Mouse (Mus musculus) forebrain, embryonic 15.5 days (tissue): Measurements from ENCODE around the gene Olfr835. TPM values are rescaled to one million over a fixed set of nuclear protein-coding genes. Genes with fewer than 3 reads are reported as not detected.

Experiments
- ATAC-seq: fragments of 200-750 bp; cut with Nextera tagmentation; replicated peaks from 2 replicates; pipeline ENCODE4 v1.8.0; 2017; ENCODE audit warnings: mild to moderate bottlenecking, moderate TSS enrichment, moderate library complexity
- H3K27ac ChIP-seq: fragments of 300-500 bp; sonication (generic); replicated peaks from 2 replicates; pipeline ENCODE4 v1.5.1; 2015; ENCODE audit warnings: mild to moderate bottlenecking, inconsistent platforms
- H3K27me3 ChIP-seq: fragments of 300-500 bp; sonication (generic); 2 replicates; pipeline ENCODE4 v1.6.1; 2015; ENCODE audit warnings: inconsistent platforms
- H3K36me3 ChIP-seq: fragments of 300-500 bp; sonication (generic); 2 replicates; pipeline ENCODE4 v1.6.1; 2015; ENCODE audit warnings: mild to moderate bottlenecking, inconsistent platforms
- H3K4me1 ChIP-seq: fragments of 300-500 bp; sonication (generic); 2 replicates; pipeline ENCODE4 v1.6.1; 2015; ENCODE audit warnings: inconsistent platforms
- H3K4me2 ChIP-seq: fragments of 300-500 bp; sonication (generic); replicated peaks from 2 replicates; pipeline ENCODE4 v1.6.1; 2015; ENCODE audit warnings: mild to moderate bottlenecking, inconsistent platforms
- H3K4me3 ChIP-seq: fragments of 300-500 bp; sonication (generic); 2 replicates; pipeline ENCODE4 v1.5.1; 2015; ENCODE audit warnings: mild to moderate bottlenecking, inconsistent platforms
- H3K9ac ChIP-seq: fragments of 300-500 bp; sonication (generic); replicated peaks from 2 replicates; pipeline ENCODE4 v1.6.1; 2015; ENCODE audit warnings: mild to moderate bottlenecking, inconsistent platforms
- H3K9me3 ChIP-seq: fragments of 300-500 bp; sonication (generic); 2 replicates; pipeline ENCODE4 v1.6.1; 2016; ENCODE audit warnings: inconsistent platforms
- WGBS: fragments of 180-500 bp; shearing (Covaris S2); methylation state at CpG from one replicate; pipeline ENCODE4 v1.1.7; 2015; ENCODE audit warnings: mixed read lengths; 5-methylcytosine and 5-hydroxymethylcytosine counted together
- polyA plus RNA-seq: library from polyadenylated mRNA; unstranded; fragments of >200 nt; fragmentation: Nextera tagmentation; extraction: Ambion mirVana; gene quantifications from 2 replicates; pipeline ENCODE4 v1.2.1, GENCODE M21; 2015

The Olfr835 gene
- polyA plus RNA-seq, result not detected in 2 replicates

DNA sequence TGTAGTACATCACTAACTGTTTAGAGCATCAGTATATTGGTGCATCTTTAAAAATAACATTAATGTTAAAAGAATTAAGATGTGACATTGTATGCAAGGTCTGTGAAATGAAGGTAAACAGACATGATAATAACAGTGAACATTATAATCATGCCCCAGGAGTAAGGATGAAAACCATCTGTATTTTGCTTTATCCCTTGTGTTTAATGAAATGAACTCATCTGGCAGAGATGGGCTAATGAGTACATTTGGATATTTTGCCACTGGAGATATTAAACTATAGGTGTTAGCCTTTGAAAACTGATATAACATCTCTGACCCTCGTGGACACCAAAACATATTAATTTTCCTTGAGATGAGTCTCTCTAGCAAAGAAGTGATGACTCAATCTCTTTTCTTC is at the start of gene Olfr835:
TSS of gene Olfr835 (plus strand) at position 301 of the 400 bp plus-strand sequence.
- no peak for ATAC-seq
- 56% methylated on average over 1 of the region's 1 CpGs for WGBS
- Histone ChIP-seq H3K36me3 (no peaks in the 10 kb centered on the region), H3K9ac (no peak within 1 kb of the TSS), H3K4me1 (no peaks in the 10 kb centered on the region), H3K27me3 (no peaks in the 10 kb centered on the region), H3K9me3 (no peaks in the 10 kb centered on the region), H3K27ac (no peak within 1 kb of the TSS), H3K4me3 (no peak within 1 kb of the TSS), H3K4me2 (no peak within 1 kb of the TSS)

DNA sequence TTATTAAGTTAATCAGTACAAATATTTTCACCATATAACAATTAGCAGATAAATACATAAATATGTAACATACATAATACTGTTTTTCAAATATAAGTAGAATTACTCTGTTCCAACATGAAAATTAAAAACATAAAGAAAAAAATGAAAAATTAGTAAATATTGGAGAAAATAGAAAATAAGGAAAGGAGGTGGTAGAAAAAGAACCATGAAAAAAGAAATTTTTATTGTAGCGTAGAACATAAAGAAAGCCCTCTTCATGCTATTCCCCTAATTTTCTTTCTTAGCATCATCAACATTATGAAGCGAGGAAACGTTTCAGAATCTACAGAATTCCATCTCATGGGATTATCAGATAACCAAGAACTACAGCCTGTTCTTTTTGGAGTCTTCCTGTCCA is 44.8 kb upstream of the Olfr835 start, which contains the start of gene Olfr834:
TSS of gene Olfr834 (plus strand) at position 301 of the 400 bp plus-strand sequence.
- Histone ChIP-seq H3K9ac (no peak within 1 kb of the TSS), H3K27me3 (no peaks in the 10 kb centered on the region), H3K4me3 (no peak within 1 kb of the TSS), H3K4me2 (no peak within 1 kb of the TSS), H3K27ac (no peak within 1 kb of the TSS), H3K4me1 (no peaks in the 10 kb centered on the region), H3K9me3 (peaks cover 5% of the 10 kb centered on the region; the same call in 1 of the 2 replicates), H3K36me3 (no peaks in the 10 kb centered on the region)
- WGBS, result 82% methylated on average over 3 of the region's 3 CpGs
- ATAC-seq, result no peak

DNA sequence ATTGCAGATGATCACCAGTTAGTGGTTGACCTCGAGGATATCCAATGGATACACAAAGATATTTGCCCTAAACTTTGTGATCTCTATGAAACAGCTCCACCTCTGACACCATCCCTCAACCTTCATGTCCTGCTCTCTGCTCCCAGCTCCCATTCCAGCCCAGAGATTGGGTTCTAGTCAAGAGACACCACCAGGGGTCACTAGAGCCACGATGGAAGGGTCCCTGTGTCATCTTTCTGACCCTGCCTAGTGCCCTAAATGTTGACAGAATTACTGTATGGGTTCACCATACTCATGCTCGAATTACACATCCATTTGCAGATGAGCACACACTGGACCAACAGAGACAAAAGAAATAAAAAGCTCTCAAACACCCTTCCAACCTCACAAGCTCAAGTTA is 52.5 kb downstream of the Olfr835 start:
- 29% methylated on average over 3 of the region's 3 CpGs for WGBS
- Histone ChIP-seq H3K4me3 (no peak overlapping the region), H3K27me3 (no peaks in the 10 kb centered on the region), H3K9me3 (peaks cover 10% of the 10 kb centered on the region; the same call in 1 of the 2 replicates), H3K9ac (no peak overlapping the region), H3K36me3 (no peaks in the 10 kb centered on the region), H3K4me2 (no peak overlapping the region), H3K27ac (no peak overlapping the region), H3K4me1 (no peaks in the 10 kb centered on the region)
- no peak for ATAC-seq

Other genes with a start within 250 kb of the Olfr835 start
- gene Olfr828, start 213.2 kb upstream of the Olfr835 start, polyA plus RNA-seq, result not detected in 2 replicates
- not detected in 2 replicates for gene Olfr829, start 177.8 kb upstream of the Olfr835 start, polyA plus RNA-seq
- gene Olfr830, start 158.0 kb upstream of the Olfr835 start, polyA plus RNA-seq, result not detected in 2 replicates
- not detected in 2 replicates for gene Olfr832, start 95.6 kb upstream of the Olfr835 start, polyA plus RNA-seq
- not detected in 2 replicates for gene Olfr834, start 44.7 kb upstream of the Olfr835 start, polyA plus RNA-seq
- not detected in 2 replicates for gene Olfr836, start 87.6 kb downstream of the Olfr835 start, polyA plus RNA-seq
- not detected in 2 replicates for gene Olfr837, start 103.6 kb downstream of the Olfr835 start, polyA plus RNA-seq
- gene Olfr839-ps1, start 144.6 kb downstream of the Olfr835 start, polyA plus RNA-seq, result not detected in 2 replicates
- not detected in 2 replicates for gene Olfr843, start 219.3 kb downstream of the Olfr835 start, polyA plus RNA-seq